Mouse (Mus musculus): Measurements from ENCODE around the gene H2-DMb2.

DNA sequence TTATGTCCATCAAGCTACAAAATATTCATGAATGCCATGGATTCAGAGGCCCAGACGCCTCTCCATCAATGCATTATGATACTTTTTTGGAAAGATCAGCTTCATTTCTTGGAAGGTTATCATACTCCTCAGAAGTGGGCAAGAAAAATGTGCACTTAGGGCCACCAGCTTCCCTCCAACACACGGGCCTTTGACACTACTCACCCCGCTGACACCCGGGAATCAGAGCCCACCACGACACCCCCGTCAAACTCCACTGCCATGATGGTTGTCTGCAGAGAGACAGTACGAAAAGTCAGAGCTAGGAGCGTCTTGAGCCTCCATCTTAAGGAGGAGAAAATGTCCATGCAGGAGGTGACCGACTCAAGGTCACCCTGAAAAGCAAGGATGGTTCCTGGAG is 42.4 kb downstream of the H2-DMb2 start:
- TF ChIP-seq POLR2A (IDR thresholded peaks at IDR 0.05; ENCODE audit: insufficient read depth, low read depth, low read length), result no peak
- TF ChIP-seq CTCF (IDR thresholded peaks at IDR 0.05), result no peak
